Mouse (Mus musculus): Measurements from ENCODE around the gene Rab33b. TPM values are rescaled to one million over a fixed set of nuclear protein-coding genes. Genes with fewer than 3 reads are reported as not detected.

Gene Rab33b
- polyA plus RNA-seq, 1 experiment from 2014 or later = 14.5 TPM

DNA sequence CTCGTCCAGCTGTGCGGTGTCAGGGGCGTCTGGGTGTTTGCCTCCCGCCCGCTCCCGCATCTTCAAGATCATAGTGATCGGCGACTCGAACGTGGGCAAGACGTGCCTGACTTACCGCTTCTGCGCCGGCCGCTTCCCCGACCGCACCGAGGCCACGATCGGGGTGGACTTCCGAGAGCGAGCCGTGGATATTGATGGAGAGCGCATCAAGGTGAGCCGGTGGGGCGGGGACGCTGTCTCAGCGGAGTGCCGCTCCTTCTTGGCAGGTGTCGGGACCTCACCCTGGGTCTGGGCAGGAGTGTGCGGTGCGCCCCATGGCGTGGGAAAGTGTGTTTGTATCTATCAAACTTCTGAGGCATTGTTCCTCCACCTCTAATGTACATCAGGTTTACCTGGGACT, 650 bp downstream of the Rab33b start:
- Histone ChIP-seq H3K36me3 (ENCODE audit: control insufficient read depth, insufficient read depth, low read length) (no peaks in the 10 kb centered on the region), H3K4me2 (peak overlapping the region; percentile 69), H3K4me1 (ENCODE audit: control insufficient read depth, insufficient read depth, low read length) (peaks cover 12% of the 10 kb centered on the region), H3K27me3 (ENCODE audit: control insufficient read depth, insufficient read depth, low read length) (no peaks in the 10 kb centered on the region), H3K9ac (ENCODE audit: low read length) (peak overlapping the region; percentile 74), H3K9me3 (ENCODE audit: control insufficient read depth, low read length) (no peaks in the 10 kb centered on the region), H3K4me3 (ENCODE audit: low read depth, low read length) (peak overlapping the region; percentile 54), H3K27ac (ENCODE audit: low read depth, low read length) (peak overlapping the region; percentile 85; the same call in 1 of the 2 replicates)
- DNase-seq (ENCODE audit: low spot score, missing footprints) = no peak
- WGBS = 1% methylated on average over 33 of the region's 33 CpGs
- ATAC-seq (ENCODE audit: low FRiP score) = peak; percentile 48

DNA sequence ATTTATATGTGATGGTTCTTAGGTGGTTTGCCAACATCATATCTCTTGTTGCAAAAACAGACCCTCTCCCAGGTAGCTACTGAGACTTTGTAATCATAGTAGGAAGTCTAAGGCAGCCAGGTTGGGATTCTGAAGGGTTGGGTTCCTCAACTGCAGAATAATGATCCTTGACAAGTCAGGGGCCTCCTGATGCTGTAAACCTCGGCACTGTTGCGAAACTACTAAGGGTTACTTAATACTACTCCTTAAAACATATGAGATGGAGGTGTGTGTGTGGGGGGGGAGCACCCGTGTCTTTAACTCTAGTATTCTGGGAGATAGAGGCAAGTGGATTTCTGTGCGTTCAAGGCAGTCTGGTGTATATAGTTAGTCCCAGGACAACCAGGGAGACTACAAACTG, 1.6 kb downstream of the Rab33b start:
- Histone ChIP-seq H3K4me1 (ENCODE audit: control insufficient read depth, insufficient read depth, low read length) (peaks cover 12% of the 10 kb centered on the region), H3K36me3 (ENCODE audit: control insufficient read depth, insufficient read depth, low read length) (no peaks in the 10 kb centered on the region), H3K27ac (ENCODE audit: low read depth, low read length) (no peak overlapping the region), H3K4me3 (ENCODE audit: low read depth, low read length) (no peak overlapping the region), H3K4me2 (no peak overlapping the region), H3K9ac (ENCODE audit: low read length) (no peak overlapping the region), H3K9me3 (ENCODE audit: control insufficient read depth, low read length) (no peaks in the 10 kb centered on the region), H3K27me3 (ENCODE audit: control insufficient read depth, insufficient read depth, low read length) (no peaks in the 10 kb centered on the region)
- ATAC-seq (ENCODE audit: low FRiP score) (no peak), DNase-seq (ENCODE audit: low spot score, missing footprints) (no peak)
- 89% methylated on average over 4 of the region's 4 CpGs for WGBS

DNA sequence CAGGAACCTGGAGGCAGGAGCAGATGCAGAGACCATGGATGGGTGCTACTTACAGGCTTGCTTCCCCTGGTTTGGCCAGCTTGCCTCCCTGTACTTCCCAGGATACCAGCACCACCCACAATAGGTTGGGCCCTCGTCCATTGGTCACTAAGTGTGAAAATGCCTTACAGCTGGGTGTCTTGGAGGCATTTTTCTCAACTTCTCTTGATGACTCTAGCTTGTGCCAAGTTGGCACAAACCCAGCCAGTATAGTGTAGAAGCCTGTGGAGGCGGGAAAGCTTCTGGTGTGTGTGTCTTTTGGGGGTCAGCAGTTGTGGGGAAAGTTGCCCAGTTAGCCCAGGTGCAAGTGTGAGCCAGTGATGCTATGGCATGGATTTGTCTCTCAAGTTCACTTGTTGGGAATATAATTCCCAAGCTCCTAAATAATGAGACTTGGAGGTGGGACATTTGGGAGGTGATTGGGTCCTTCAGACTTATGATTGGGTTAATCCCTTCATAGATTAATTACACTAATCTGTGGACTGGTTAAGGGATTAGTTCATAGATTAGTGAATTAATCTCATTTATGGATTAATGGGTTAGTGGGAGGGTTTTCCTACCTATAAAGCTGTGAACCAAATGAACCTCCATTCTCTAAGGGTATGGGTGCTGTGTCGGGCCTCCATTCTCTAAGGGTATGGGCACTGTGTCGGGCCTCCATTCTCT, 2.9 kb downstream of the Rab33b start:
- Histone ChIP-seq H3K27me3 (ENCODE audit: control insufficient read depth, insufficient read depth, low read length) (no peaks in the 10 kb centered on the region), H3K4me1 (ENCODE audit: control insufficient read depth, insufficient read depth, low read length) (peaks cover 12% of the 10 kb centered on the region), H3K9me3 (ENCODE audit: control insufficient read depth, low read length) (no peaks in the 10 kb centered on the region), H3K9ac (ENCODE audit: low read length) (no peak overlapping the region), H3K4me2 (no peak overlapping the region), H3K27ac (ENCODE audit: low read depth, low read length) (no peak overlapping the region), H3K36me3 (ENCODE audit: control insufficient read depth, insufficient read depth, low read length) (no peaks in the 10 kb centered on the region), H3K4me3 (ENCODE audit: low read depth, low read length) (no peak overlapping the region)
- ATAC-seq (ENCODE audit: low FRiP score) = no peak
- WGBS = 92% methylated on average over 4 of the region's 4 CpGs
- DNase-seq (ENCODE audit: low spot score, missing footprints) = no peak

DNA sequence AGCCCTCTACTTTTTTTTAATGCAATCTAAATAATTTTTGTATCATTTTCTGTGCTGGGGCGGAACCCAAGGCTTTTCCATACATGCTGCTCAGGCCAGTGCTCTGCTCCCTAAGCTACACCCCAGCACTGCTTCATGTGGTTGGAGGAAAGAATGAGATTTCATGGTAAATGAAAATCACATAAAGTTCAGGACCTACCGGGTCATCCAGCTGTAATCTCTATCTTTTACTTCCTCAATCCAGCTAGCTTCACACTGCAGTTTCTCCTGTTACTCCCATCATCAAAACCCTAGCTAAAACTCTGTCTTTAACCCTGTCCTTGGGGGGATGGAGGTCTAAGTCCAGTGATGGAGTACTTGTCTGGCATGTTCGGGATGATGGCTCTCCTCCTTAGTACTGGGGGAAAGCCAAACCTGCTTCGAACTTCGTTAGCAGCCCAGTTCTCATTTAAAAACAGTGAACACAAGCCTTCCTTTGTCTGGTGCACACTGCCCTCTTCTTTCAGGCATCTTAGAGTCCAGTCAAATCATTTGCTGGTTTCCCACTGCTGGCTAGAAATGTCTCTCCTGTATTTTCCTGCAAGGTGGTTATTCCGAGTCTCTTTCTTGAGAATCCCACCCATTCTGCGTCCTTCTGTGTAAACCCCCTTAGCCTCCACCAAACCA, 6.5 kb downstream of the Rab33b start:
- no peak overlapping the region for H3K9ac ChIP-seq (ENCODE audit: low read length)
- DNase-seq (ENCODE audit: low spot score, missing footprints) (peak; percentile 77), ATAC-seq (ENCODE audit: low FRiP score) (no peak)
- no peak overlapping the region for H3K4me3 ChIP-seq (ENCODE audit: low read depth, low read length)
- H3K9me3 ChIP-seq (ENCODE audit: control insufficient read depth, low read length) = no peaks in the 10 kb centered on the region
- 0 out of 2 replicates have a peak, but pooled peaks cover 2% of the 10 kb centered on the region for H3K36me3 ChIP-seq (ENCODE audit: control insufficient read depth, insufficient read depth, low read length)
- no peak overlapping the region for H3K4me2 ChIP-seq
- no peaks in the 10 kb centered on the region for H3K27me3 ChIP-seq (ENCODE audit: control insufficient read depth, insufficient read depth, low read length)
- peaks cover 2% of the 10 kb centered on the region for H3K4me1 ChIP-seq (ENCODE audit: control insufficient read depth, insufficient read depth, low read length)
- 93% methylated on average over 7 of the region's 7 CpGs for WGBS
- H3K27ac ChIP-seq (ENCODE audit: low read depth, low read length) = no peak overlapping the region

DNA sequence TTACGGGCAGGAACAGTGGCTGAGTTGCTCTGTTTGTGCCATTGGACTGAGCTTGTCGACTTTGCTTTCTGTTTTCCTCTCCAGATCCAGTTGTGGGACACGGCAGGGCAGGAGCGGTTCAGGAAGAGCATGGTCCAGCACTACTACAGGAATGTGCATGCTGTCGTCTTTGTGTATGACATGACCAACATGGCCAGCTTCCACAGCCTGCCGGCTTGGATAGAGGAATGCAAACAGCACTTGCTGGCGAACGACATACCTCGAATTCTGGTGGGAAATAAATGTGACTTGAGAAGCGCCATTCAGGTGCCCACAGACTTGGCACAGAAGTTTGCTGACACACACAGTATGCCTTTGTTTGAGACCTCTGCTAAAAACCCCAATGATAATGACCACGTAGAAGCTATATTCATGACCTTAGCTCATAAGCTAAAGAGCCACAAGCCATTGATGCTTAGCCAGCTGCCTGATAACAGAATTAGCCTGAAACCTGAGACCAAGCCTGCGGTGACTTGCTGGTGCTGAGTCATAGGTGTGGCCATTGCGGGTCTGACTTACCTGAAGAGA, 9.6 kb downstream of the Rab33b start:
- H3K9me3 ChIP-seq (ENCODE audit: control insufficient read depth, low read length) = no peaks in the 10 kb centered on the region
- 93% methylated on average over 13 of the region's 13 CpGs for WGBS
- no peak for ATAC-seq (ENCODE audit: low FRiP score)

DNA sequence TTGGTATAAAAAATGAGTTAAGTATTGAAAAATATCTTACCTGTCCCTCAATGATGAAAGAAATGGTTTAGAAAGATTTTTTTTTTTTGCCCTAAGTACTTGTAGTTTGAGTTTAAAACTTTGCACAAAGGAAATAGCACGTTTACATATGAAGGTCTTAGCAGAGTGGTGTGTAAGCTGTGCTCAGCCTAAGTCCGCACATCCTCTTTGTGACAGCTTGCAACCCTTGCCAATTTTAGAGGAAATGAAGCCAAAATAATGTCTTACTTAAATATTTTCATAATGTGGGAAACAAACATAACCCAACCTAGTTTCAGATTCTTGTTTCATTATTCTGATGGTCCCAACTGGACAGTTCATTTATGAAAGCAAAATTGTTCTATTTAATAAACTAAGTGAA, 10.7 kb downstream of the Rab33b start:
- Histone ChIP-seq H3K4me3 (ENCODE audit: low read depth, low read length) (no peak overlapping the region), H3K9ac (ENCODE audit: low read length) (no peak overlapping the region), H3K27ac (ENCODE audit: low read depth, low read length) (no peak overlapping the region), H3K36me3 (ENCODE audit: control insufficient read depth, insufficient read depth, low read length) (0 out of 2 replicates have a peak, but pooled peaks cover 2% of the 10 kb centered on the region), H3K9me3 (ENCODE audit: control insufficient read depth, low read length) (no peaks in the 10 kb centered on the region), H3K4me2 (no peak overlapping the region), H3K27me3 (ENCODE audit: control insufficient read depth, insufficient read depth, low read length) (no peaks in the 10 kb centered on the region), H3K4me1 (ENCODE audit: control insufficient read depth, insufficient read depth, low read length) (no peaks in the 10 kb centered on the region)
- no peak for ATAC-seq (ENCODE audit: low FRiP score)
- DNase-seq (ENCODE audit: low spot score, missing footprints) = peak; percentile 61
- WGBS = 92% methylated on average over 2 of the region's 2 CpGs

More for the DNA sequence above, 9.6 kb downstream of the Rab33b start:
- H3K36me3 ChIP-seq (ENCODE audit: control insufficient read depth, insufficient read depth, low read length) = 0 out of 2 replicates have a peak, but pooled peaks cover 2% of the 10 kb centered on the region
- H3K9ac ChIP-seq (ENCODE audit: low read length) = no peak overlapping the region
- no peaks in the 10 kb centered on the region for H3K27me3 ChIP-seq (ENCODE audit: control insufficient read depth, insufficient read depth, low read length)
- no peak overlapping the region for H3K4me2 ChIP-seq
- H3K27ac ChIP-seq (ENCODE audit: low read depth, low read length) = no peak overlapping the region
- H3K4me3 ChIP-seq (ENCODE audit: low read depth, low read length) = no peak overlapping the region
- peak; percentile 47 for DNase-seq (ENCODE audit: low spot score, missing footprints)
- H3K4me1 ChIP-seq (ENCODE audit: control insufficient read depth, insufficient read depth, low read length) = no peaks in the 10 kb centered on the region

DNA sequence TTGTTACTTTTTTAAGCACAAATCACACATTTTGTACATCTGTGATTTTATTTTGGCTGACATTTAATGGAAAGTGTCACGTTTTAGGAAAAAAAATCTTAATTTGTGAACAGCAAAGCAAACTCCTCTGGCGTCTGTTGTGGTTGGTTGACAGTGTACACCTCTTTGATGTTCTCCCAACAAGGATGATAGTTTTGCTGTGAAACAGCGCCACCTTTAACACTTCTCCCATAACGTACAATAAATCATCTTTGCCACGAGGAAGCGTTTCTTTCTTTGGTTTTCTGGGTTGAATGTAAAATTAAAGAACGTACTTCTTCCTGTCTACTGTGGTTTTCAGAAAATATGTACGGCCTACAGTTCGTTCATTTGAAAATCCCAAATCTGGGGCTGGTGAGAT, 11.9 kb downstream of the Rab33b start:
- no peaks in the 10 kb centered on the region for H3K9me3 ChIP-seq (ENCODE audit: control insufficient read depth, low read length)
- ATAC-seq (ENCODE audit: low FRiP score) = no peak

DNA sequence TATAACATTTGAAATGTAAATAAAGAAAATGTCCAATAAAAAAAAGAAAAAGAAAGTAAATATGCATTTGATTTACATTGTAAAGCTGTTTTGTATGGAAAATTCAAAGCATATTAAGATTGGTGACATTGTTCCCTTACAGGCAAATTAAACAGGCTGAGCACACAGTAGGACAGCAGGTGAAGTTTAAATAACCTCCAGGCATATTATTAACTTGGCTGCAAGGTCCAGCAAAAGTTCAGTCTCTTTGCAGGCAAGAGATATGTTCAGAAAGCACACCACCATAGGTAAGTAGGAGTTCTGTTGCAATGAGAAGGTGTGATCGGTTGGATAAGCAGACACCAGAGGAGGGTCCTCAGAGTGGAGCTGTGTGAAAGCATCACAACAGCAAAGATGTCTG, 14.3 kb downstream of the Rab33b start:
- 92% methylated on average over 1 of the region's 1 CpGs for WGBS
- 0 out of 2 replicates have a peak, but pooled peaks cover 2% of the 10 kb centered on the region for H3K36me3 ChIP-seq (ENCODE audit: control insufficient read depth, insufficient read depth, low read length)
- no peaks in the 10 kb centered on the region for H3K4me1 ChIP-seq (ENCODE audit: control insufficient read depth, insufficient read depth, low read length)
- no peaks in the 10 kb centered on the region for H3K27me3 ChIP-seq (ENCODE audit: control insufficient read depth, insufficient read depth, low read length)
- no peaks in the 10 kb centered on the region for H3K9me3 ChIP-seq (ENCODE audit: control insufficient read depth, low read length)
- H3K9ac ChIP-seq (ENCODE audit: low read length) = no peak overlapping the region
- no peak for ATAC-seq (ENCODE audit: low FRiP score)
- H3K4me2 ChIP-seq = no peak overlapping the region
- H3K27ac ChIP-seq (ENCODE audit: low read depth, low read length) = no peak overlapping the region
- no peak overlapping the region for H3K4me3 ChIP-seq (ENCODE audit: low read depth, low read length)
- DNase-seq (ENCODE audit: low spot score, missing footprints) = no peak

More for the DNA sequence above, 11.9 kb downstream of the Rab33b start:
- DNase-seq (ENCODE audit: low spot score, missing footprints) = no peak
- H3K27me3 ChIP-seq (ENCODE audit: control insufficient read depth, insufficient read depth, low read length) = no peaks in the 10 kb centered on the region
- H3K27ac ChIP-seq (ENCODE audit: low read depth, low read length) = no peak overlapping the region
- H3K4me2 ChIP-seq = no peak overlapping the region
- WGBS = 93% methylated on average over 9 of the region's 9 CpGs
- H3K4me3 ChIP-seq (ENCODE audit: low read depth, low read length) = no peak overlapping the region
- H3K4me1 ChIP-seq (ENCODE audit: control insufficient read depth, insufficient read depth, low read length) = no peaks in the 10 kb centered on the region
- 0 out of 2 replicates have a peak, but pooled peaks cover 2% of the 10 kb centered on the region for H3K36me3 ChIP-seq (ENCODE audit: control insufficient read depth, insufficient read depth, low read length)
- no peak overlapping the region for H3K9ac ChIP-seq (ENCODE audit: low read length)

DNA sequence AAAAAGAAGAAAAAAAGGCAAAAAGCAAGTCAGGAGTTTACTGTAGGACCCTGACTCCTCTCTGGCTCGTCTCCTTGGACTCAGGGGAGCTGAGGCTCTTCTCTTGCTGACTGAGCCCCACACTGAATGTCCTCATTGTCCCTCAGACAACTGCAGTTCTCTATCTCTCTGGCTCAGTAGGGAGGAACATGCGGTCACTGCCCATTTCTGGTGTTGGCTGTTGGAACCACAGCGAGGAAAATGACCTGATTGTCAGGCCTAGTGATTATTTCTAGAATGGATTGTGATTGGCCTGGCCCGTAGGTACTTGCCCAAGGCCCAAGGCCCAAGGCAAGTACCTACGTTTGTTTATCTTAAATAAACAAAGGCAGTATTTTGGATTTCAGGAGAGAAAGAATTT, 14.9 kb downstream of the Rab33b start:
- no peaks in the 10 kb centered on the region for H3K27me3 ChIP-seq (ENCODE audit: control insufficient read depth, insufficient read depth, low read length)
- no peak overlapping the region for H3K4me2 ChIP-seq
- H3K36me3 ChIP-seq (ENCODE audit: control insufficient read depth, insufficient read depth, low read length) = 0 out of 2 replicates have a peak, but pooled peaks cover 2% of the 10 kb centered on the region
- DNase-seq (ENCODE audit: low spot score, missing footprints) (peak; percentile 37), ATAC-seq (ENCODE audit: low FRiP score) (no peak)
- no peak overlapping the region for H3K9ac ChIP-seq (ENCODE audit: low read length)
- no peaks in the 10 kb centered on the region for H3K9me3 ChIP-seq (ENCODE audit: control insufficient read depth, low read length)
- H3K4me3 ChIP-seq (ENCODE audit: low read depth, low read length) = no peak overlapping the region
- no peak overlapping the region for H3K27ac ChIP-seq (ENCODE audit: low read depth, low read length)
- WGBS = 82% methylated on average over 5 of the region's 5 CpGs
- H3K4me1 ChIP-seq (ENCODE audit: control insufficient read depth, insufficient read depth, low read length) = no peaks in the 10 kb centered on the region
